Mouse (Mus musculus) left cerebral cortex, adult 18-20 months (tissue): Measurements from ENCODE around the gene Gm8660. TPM values are rescaled to one million over a fixed set of nuclear protein-coding genes. Genes with fewer than 3 reads are reported as not detected.
"Not testable (repeated sequence)": the region's sequence is repeated elsewhere in the genome, so short reads cannot be mapped to it uniquely, and the experiment has no call there.

Experiments
- DNase-seq, 2 experiments: peaks; one replicate each; pipeline ENCODE4 v3.0.0; 2021 to 2022; ENCODE audit warnings: low spot score in 2 of 2, mixed read lengths in 1 of 2
- long read RNA-seq, 2 experiments: library from polyadenylated mRNA; stranded (forward); transcript quantifications; one replicate each; pipeline ENCODE4 v2.0.0; 2021
- total RNA-seq, 2 experiments: library from RNA; stranded (reverse); gene quantifications; 2 replicates each; pipeline ENCODE4 v1.2.3; 2021

Gm8660 gene
- not detected for total RNA-seq
- long read RNA-seq, experiment 1: 0 reads
- long read RNA-seq, experiment 2: 0 reads

DNA sequence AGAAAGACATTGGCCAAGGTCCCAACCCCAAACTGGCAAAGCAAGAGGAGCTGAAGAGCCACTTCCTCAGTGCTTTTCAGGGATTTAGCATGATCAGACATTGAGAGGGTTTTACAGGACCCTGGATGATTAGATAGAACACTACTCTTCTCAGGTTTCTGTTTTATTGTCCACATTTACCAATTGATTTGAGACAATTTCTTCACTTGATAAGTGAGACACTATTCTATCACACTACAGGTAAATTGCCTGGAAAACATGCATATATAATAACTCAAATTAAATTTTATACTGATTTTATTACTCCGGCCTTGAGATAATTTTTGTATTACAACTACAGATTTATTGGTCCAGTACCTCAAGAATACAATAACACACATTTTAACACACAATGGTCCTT lies at the start of gene Gm8660:
Gene Gm8660 (minus strand): TSS at position 101 of the 400 bp plus-strand sequence.
- DNase-seq: not testable (repeated sequence)

GRCm38 (mm10) chr7:22413283-22413682 lies 42.4 kb upstream of the Gm8660 start, which contains the start of gene Vmn1r148:
TSS of gene Vmn1r148 (plus strand) at chr7:22413583.
- DNase-seq: not testable (repeated sequence)

DNA sequence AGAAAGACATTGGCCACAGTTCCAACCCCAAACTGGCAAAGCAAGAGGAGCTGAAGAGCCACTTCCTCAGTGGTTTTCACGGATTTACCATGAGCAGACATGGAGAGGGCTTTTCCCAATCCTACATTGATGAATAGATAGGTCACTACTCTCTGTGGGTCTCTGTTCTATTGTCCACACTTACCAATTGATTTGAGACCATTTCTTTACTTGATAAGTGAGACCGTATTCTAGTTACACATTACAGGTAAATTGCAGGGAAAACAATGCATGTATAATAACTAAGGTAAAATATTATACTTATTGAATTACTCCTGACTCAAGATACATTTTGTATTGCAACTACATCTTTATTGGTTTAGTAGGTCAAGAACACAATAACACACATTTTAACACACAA lies 41.2 kb downstream of the Gm8660 start, which contains the start of gene Gm4187:
Gene Gm4187 (minus strand): TSS at position 101 of the 400 bp plus-strand sequence.
- not testable (repeated sequence) for DNase-seq

Other genes with a start within 250 kb of the Gm8660 start
- not detected for gene Gm10666, start 236.3 kb downstream of the Gm8660 start, total RNA-seq
- not detected for gene Vmn1r142, start 207.0 kb downstream of the Gm8660 start, total RNA-seq
- not detected for gene Vmn1r143, start 181.7 kb downstream of the Gm8660 start, total RNA-seq
- gene Gm8653, start 169.8 kb downstream of the Gm8660 start, total RNA-seq: not detected
- not detected for gene Gm8453, start 141.6 kb downstream of the Gm8660 start, total RNA-seq
- not detected for gene Gm4187, start 41.3 kb downstream of the Gm8660 start, total RNA-seq
- gene Vmn1r148, start 42.5 kb upstream of the Gm8660 start, total RNA-seq: not detected
- gene Vmn1r149, start 67.2 kb upstream of the Gm8660 start, total RNA-seq: not detected
- not detected for gene Gm10665, start 93.0 kb upstream of the Gm8660 start, total RNA-seq
- not detected for gene Vmn1r151, start 128.6 kb upstream of the Gm8660 start, total RNA-seq
- gene Vmn1r152, start 151.9 kb upstream of the Gm8660 start, total RNA-seq: not detected
- gene Gm8677, start 163.8 kb upstream of the Gm8660 start, total RNA-seq: not detected
- not detected for gene Gm4201, start 194.3 kb upstream of the Gm8660 start, total RNA-seq
- not detected for gene Gm4565, start 217.1 kb upstream of the Gm8660 start, total RNA-seq